Mouse (Mus musculus): ENCODE data around the gene Rab2b. TPM values are rescaled to one million over a fixed set of nuclear protein-coding genes. Genes with fewer than 3 reads are reported as not detected.
A peak's percentile ranks its signal among the peaks of the same experiment; 100 is the strongest.

Gene Rab2b
- total and polyA plus RNA-seq, 3 experiments = 3.0 to 5.9 TPM; not detected in 1

DNA sequence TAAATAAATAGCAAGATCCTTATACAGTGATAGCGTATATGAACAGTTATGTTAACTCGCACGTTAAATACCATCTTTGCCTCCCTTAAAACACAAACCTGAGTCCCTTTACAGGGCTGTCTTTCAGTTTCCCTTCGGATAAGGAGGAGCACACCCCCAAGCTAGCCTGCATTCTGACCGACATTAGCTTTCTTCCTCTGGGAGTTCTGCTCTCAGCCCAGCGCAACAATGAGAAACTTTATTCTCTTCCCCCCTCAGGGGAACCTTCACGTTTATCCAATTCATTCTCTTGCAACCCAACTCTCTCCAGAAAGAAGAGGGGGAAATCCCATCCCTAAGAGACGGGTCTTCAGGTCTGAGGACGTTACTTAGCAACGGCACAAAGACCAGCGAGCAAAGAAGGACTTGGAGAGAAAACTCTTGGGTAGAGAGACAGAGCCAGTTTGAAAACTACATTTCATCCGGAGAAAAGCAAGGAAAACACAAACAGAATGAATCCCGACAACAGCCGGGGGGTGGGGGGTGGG, 48.1 kb upstream of the Rab2b start:
- TF ChIP-seq ZNF384 (IDR thresholded peaks at IDR 0.05; ENCODE audit: low read depth, low read length) = no peak
- TF ChIP-seq GABPA (IDR thresholded peaks at IDR 0.05; ENCODE audit: low read depth, low read length) = no peak
- TF ChIP-seq USF1 (IDR thresholded peaks at IDR 0.05; ENCODE audit: low read depth, low read length) = no peak
- TF ChIP-seq MXI1 (IDR thresholded peaks at IDR 0.05; ENCODE audit: low read depth, low read length) = no peak
- TF ChIP-seq RAD21 (IDR thresholded peaks at IDR 0.05; ENCODE audit: low read depth, low read length) = no peak
- TF ChIP-seq MYC (IDR thresholded peaks at IDR 0.05; ENCODE audit: low read depth, low read length) = no peak
- Histone ChIP-seq H3K9me3 (replicated peaks; ENCODE audit: insufficient read depth, low read length) (no peaks in the 10 kb centered on the region), H3K27me3 (ENCODE audit: control insufficient read depth in 1 of 2, insufficient read depth in 2 of 2, low read length in 2 of 2) (peaks cover 18 to 45% of the 10 kb centered on the region in 2 experiments), H3K4me1 (ENCODE audit: control insufficient read depth in 1 of 2, insufficient read depth in 2 of 2, low read length in 2 of 2) (no peaks in the 10 kb centered on the region), H3K79me2 (ENCODE audit: control insufficient read depth, insufficient read depth, low read length, poor library complexity) (no peaks in the 10 kb centered on the region), H3K27ac (ENCODE audit: control insufficient read depth, low read depth, low read length) (no peak overlapping the region), H3K4me3 (ENCODE audit: control insufficient read depth in 1 of 2, insufficient read depth in 1 of 2, low read depth in 2 of 2, low read length in 2 of 2) (no peak overlapping the region), H3K36me3 (ENCODE audit: control insufficient read depth in 1 of 2, insufficient read depth in 2 of 2, low read length in 2 of 2) (no peaks in the 10 kb centered on the region), H3K9ac (ENCODE audit: control insufficient read depth, low read depth, low read length, poor library complexity, severe bottlenecking) (no peak overlapping the region)
- no peak for DNase-seq (ENCODE audit: low read depth, low spot score)

DNA sequence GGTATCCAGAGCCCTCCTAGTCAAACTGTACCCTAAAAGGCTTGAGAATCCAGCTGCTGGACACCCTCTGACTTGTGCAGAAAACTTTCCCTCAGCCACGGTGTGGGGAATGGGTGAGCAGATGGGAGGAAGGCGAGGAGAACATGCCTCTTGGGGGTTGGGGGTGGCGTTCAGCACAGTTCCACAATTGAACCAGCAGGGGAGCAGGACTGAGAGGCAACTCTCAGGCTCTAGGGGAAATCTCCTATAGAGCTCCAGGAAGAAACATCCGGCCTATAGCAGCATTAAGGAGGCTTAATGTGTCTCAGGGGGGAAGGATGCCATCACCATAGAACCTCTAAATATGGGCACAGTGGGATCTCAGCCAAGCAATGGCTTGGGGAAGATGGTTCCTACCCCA, 46.5 kb upstream of the Rab2b start:
- DNase-seq (ENCODE audit: low read depth, low spot score) = no peak
- no peaks in the 10 kb centered on the region for H3K9me3 ChIP-seq (replicated peaks; ENCODE audit: insufficient read depth, low read length)
- H3K9ac ChIP-seq (ENCODE audit: control insufficient read depth, low read depth, low read length, poor library complexity, severe bottlenecking) = no peak overlapping the region
- H3K27me3 ChIP-seq (ENCODE audit: control insufficient read depth in 1 of 2, insufficient read depth in 2 of 2, low read length in 2 of 2) = peaks cover 18 to 42% of the 10 kb centered on the region in 2 experiments
- H3K27ac ChIP-seq (ENCODE audit: control insufficient read depth, low read depth, low read length) = no peak overlapping the region
- no peaks in the 10 kb centered on the region for H3K4me1 ChIP-seq (ENCODE audit: control insufficient read depth in 1 of 2, insufficient read depth in 2 of 2, low read length in 2 of 2)
- no peak overlapping the region for H3K4me3 ChIP-seq (ENCODE audit: control insufficient read depth in 1 of 2, insufficient read depth in 1 of 2, low read depth in 2 of 2, low read length in 2 of 2)
- TF ChIP-seq CTCF (IDR thresholded peaks at IDR 0.05 in 2 of 3, conservative IDR thresholded peaks at IDR 0.05 in 1 of 3; ENCODE audit: control insufficient read depth in 1 of 3, insufficient read depth in 1 of 3, low read depth in 2 of 3, low read length in 3 of 3, poor library complexity in 1 of 3, severe bottlenecking in 1 of 3) = peak in 1 of 3 experiments; percentile 19; a peak in 3 of 6 replicates
- no peak for TF ChIP-seq SIN3A (IDR thresholded peaks at IDR 0.05; ENCODE audit: low read length)
- no peaks in the 10 kb centered on the region for H3K79me2 ChIP-seq (ENCODE audit: control insufficient read depth, insufficient read depth, low read length, poor library complexity)
- H3K36me3 ChIP-seq (ENCODE audit: control insufficient read depth in 1 of 2, insufficient read depth in 2 of 2, low read length in 2 of 2) = no peaks in the 10 kb centered on the region

DNA sequence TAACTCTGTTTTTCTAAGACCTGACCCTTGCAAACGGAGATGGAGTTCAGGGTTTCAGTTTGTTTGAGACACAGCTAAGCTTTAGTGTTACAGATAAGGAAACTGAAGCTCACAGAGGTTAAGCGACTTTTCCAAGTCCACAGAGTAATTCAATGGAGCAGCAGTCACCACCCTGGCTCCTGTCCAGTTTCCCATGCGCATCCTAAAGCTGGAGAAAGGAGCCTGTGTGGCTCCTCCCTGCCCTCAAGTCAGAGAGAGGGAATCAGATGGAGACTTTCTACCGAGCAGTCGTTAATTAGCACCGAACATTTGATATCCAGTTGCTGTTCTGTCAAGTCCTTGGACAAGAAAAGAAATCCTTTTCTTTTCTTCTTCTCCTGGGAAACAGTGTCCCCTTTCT, 40.0 kb upstream of the Rab2b start:
- H3K4me3 ChIP-seq (ENCODE audit: control insufficient read depth in 1 of 2, insufficient read depth in 1 of 2, low read depth in 2 of 2, low read length in 2 of 2) = no peak overlapping the region
- no peaks in the 10 kb centered on the region for H3K36me3 ChIP-seq (ENCODE audit: control insufficient read depth in 1 of 2, insufficient read depth in 2 of 2, low read length in 2 of 2)
- H3K4me1 ChIP-seq (ENCODE audit: control insufficient read depth in 1 of 2, insufficient read depth in 2 of 2, low read length in 2 of 2) = no peaks in the 10 kb centered on the region
- no peaks in the 10 kb centered on the region for H3K79me2 ChIP-seq (ENCODE audit: control insufficient read depth, insufficient read depth, low read length, poor library complexity)
- H3K9ac ChIP-seq (ENCODE audit: control insufficient read depth, low read depth, low read length, poor library complexity, severe bottlenecking) = no peak overlapping the region
- H3K27me3 ChIP-seq (ENCODE audit: control insufficient read depth in 1 of 2, insufficient read depth in 2 of 2, low read length in 2 of 2) = peaks cover 16 to 28% of the 10 kb centered on the region in 2 experiments
- H3K27ac ChIP-seq (ENCODE audit: control insufficient read depth, low read depth, low read length) = no peak overlapping the region
- TF ChIP-seq HCFC1 (IDR thresholded peaks at IDR 0.05; ENCODE audit: low read depth, low read length) (no peak), TAL1 (IDR thresholded peaks at IDR 0.05; ENCODE audit: low read length) (no peak), BHLHE40 (IDR thresholded peaks at IDR 0.05; ENCODE audit: borderline replicate concordance, low read depth, low read length) (no peak), ZNF384 (IDR thresholded peaks at IDR 0.05; ENCODE audit: low read depth, low read length) (no peak), RAD21 (IDR thresholded peaks at IDR 0.05; ENCODE audit: low read depth, low read length) (no peak), GATA1 (IDR thresholded peaks at IDR 0.05; ENCODE audit: low read depth, low read length) (no peak), KAT2A (conservative IDR thresholded peaks at IDR 0.05; ENCODE audit: low read depth, low read length) (no peak), CHD1 (IDR thresholded peaks at IDR 0.05; ENCODE audit: low read depth, low read length) (no peak), TCF12 (IDR thresholded peaks at IDR 0.05; ENCODE audit: low read depth, low read length) (no peak), POLR2AphosphoS5 (IDR thresholded peaks at IDR 0.05; ENCODE audit: borderline replicate concordance, low read depth, low read length) (no peak), ZC3H11A (IDR thresholded peaks at IDR 0.05; ENCODE audit: low read depth, low read length) (no peak), MEF2A (IDR thresholded peaks at IDR 0.05; ENCODE audit: extremely low read depth, insufficient replicate concordance, low read depth, low read length, poor library complexity, severe bottlenecking) (no peak), CHD2 (IDR thresholded peaks at IDR 0.05; ENCODE audit: low read length) (no peak), NRF1 (IDR thresholded peaks at IDR 0.05; ENCODE audit: insufficient read depth, low read depth, low read length, poor library complexity, severe bottlenecking) (no peak)
- H3K9me3 ChIP-seq (replicated peaks; ENCODE audit: insufficient read depth, low read length) = no peaks in the 10 kb centered on the region
- no peak for DNase-seq (ENCODE audit: low read depth, low spot score)
